Mouse (Mus musculus): Measurements from ENCODE around the gene Prr14l.

The Prr14l gene

GRCm38 (mm10) chr5:32747650-32748375 lies 106.2 kb downstream of the Prr14l start:
- TF ChIP-seq GATA4 (IDR thresholded peaks at IDR 0.05; ENCODE audit: insufficient replicate concordance, low read length): no peak

DNA sequence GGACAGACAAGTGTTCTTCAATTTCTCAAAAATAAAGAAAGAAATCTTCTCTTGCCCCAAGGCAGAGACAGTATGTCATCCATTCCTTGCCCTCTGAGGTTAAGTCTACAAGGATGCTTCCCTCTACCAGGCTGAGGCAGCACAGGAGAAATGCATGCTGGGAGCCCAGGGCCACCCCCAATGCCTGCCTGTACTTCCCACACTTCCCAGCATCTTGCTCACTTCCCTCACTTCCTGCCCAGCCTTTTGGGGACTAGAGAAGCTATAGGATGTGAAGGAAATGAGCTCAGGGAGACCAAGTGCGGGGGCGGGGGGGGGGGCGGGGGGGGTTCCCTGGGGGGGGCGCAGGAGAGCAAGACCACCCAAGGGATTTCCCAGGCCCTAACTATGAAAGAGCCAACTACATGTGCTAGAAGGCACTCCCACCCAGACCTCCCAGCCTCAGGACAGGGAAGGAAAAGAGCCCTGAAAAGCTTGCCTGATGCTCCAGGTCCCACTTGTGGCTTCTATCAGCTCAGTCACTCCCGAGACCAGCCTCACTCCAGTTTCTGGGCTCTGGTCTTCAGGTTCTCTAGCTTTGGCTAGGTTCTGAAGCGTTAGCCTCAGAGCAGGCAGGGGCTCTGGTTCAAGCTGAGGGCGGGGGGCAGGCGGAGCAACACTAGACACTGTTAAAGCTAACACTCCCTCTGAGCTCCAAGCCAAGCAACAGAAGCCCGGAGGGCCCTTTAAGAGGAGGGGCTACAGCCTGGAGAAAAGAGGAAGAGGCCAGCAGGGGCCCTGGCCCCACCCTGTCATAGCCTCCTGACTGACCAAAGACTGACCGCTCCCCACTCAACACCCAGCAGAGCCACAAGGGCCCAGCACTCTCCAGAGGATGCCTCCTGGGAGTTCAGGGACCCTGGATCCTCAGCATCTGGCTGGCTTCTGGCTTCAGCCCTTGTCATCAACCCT lies 108.1 kb downstream of the Prr14l start:
- TF ChIP-seq GATA4 (IDR thresholded peaks at IDR 0.05; ENCODE audit: insufficient replicate concordance, low read length): no peak

GRCm38 (mm10) chr5:32742149-32742548 lies 111.9 kb downstream of the Prr14l start:
- no peak for TF ChIP-seq GATA4 (IDR thresholded peaks at IDR 0.05; ENCODE audit: insufficient replicate concordance, low read length)

- TF ChIP-seq GATA4 (IDR thresholded peaks at IDR 0.05; ENCODE audit: insufficient replicate concordance, low read length): no peak
Measured at GRCm38 (mm10) chr5:32740138-32740537, 113.9 kb downstream of the Prr14l start.
